Mouse (Mus musculus) right cerebral cortex, postnatal 36 days (tissue): ENCODE measurements at regions not wholly inside any gene's neighbourhood (a gene's known extent, or its start where the extent isn't known, plus 50 kb on each side); places are given as distances from the start of the nearest gene placed in this dataset.

Experiments used
- DNase-seq, 2 experiments: peaks; one replicate each; pipeline ENCODE4 v3.0.0; 2022; ENCODE audit warnings: low spot score in 2 of 2, mixed read lengths in 1 of 2

GRCm38 (mm10) chr14:48754080-48754720, 80.6 kb upstream of the Otx2 start:
- no peak for DNase-seq

- DNase-seq: no peak
Observed at GRCm38 (mm10) chr14:48753517-48754079, 80.0 kb upstream of the Otx2 start.

GRCm38 (mm10) chr14:48753084-48753483, 79.5 kb upstream of the Otx2 start:
- no peak for DNase-seq

DNA sequence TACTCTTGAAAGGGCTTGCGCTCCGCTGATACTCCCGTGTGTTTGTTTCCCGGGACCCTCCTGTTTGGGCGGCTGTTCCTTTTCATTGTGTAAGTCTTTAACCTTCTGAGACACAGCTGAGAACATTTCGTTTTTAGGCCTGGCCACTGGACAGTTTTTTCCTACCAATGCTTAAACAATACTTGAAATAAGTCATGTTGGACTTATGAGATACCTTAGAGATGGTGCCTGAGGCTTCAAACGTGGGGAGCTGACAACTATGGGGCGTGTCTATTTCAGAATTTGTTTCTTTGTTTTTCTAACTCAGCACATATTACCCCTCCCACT, 78.9 kb upstream of the Otx2 start:
- DNase-seq: no peak

GRCm38 (mm10) chr14:48751751-48752578, 78.3 kb upstream of the Otx2 start:
- DNase-seq: no peak

DNA sequence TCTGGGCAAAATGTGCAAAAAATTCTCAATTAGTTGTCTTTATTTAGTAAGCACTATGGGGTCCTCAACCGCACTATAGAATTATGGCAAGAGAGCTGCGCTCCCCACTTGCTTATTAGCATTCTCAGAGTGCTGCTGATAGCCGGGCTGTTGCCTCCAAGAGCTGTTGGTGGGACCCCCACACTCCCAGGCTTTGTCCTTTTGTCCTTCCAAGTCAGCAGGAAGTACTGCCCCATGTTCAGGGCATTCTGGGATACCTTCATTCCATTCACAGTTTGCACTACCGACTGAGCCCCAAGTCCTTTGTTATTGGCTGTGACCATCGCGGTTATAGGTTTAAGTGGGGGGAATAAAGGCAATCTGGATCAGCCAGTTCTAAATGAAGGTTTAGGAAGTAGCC, 77.4 kb upstream of the Otx2 start:
- DNase-seq: no peak

DNA sequence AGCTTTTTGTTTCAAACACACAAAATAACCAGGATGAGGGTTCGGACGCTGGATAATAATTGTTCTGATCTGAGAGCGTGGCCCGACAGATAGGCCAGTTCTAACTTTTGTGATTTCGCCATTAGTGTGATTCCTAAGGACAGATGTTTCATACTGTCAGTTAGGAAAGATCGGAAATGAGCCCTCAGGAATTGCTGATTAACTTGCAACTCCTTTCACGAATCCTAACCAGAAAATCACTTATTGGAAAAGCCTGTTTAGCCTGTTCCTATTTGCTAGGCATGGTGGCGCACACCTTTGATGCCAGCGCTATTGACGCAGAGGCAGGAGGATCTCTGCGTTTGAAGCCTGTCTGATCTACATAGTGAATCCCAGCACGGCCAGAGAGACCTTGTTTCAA, 75.4 kb upstream of the Otx2 start:
- DNase-seq: no peak

GRCm38 (mm10) chr14:48747936-48748335, 74.3 kb upstream of the Otx2 start:
- DNase-seq: no peak

GRCm38 (mm10) chr14:48740942-48741602, 67.5 kb upstream of the Otx2 start:
- DNase-seq: no peak

DNA sequence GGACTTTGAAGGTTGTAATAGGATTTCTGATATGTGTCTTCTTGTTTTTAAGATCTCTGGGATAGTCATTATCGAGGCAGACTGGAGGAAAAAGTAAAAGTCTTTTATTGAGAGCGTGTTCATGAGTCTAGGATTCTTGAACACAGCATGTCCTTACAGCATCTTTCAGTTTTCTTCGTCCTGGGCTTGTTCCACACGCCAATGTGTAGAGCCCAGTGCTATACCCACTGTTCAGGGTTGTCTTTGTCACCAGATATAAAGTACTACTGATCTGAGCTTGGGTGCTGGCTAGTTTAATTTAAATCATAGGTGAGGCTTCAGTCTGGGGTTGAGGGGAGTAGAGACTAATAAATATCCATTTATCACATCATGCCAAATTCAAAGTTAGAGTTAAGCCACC, 65.5 kb upstream of the Otx2 start:
- DNase-seq: no peak

DNA sequence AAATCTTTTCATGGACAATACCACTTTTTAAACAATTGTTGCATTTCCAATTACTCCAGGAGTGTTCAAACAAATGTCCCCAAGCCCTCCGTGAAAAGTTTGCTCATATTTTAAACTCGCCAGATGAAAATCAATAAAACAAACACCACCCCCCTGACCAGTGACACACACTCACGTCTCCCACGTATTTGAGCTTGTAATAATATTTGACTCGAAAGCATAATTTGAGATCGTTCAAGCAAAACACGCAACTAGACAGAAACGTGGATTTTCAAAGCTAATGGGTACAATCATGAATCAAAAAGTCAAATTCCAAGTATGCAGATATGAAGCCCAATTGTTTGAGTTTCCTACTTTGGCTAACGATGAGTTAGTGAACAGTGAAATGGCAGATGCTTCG, 65.0 kb upstream of the Otx2 start:
- no peak for DNase-seq

DNA sequence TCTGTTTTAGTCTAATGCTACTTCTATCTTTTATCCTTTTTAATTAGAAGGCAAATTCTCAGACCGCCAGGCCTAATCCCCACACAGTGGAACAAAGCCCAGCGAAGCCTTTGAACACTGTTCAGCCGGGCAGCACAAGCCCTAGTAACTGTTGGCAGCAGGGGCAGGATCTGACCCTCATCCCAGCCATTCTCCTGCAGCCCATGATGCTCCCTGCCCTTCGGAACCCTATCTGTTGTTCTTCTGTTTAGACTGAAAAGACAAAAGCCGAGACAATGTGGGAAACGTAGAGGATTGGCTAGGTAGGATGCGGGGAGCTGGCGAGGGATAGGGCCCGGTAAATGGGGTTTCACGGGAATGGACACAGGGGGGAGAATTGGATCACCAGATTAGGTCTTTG, 64.6 kb upstream of the Otx2 start:
- DNase-seq: no peak

- DNase-seq: no peak
Observed at GRCm38 (mm10) chr14:48736969-48737860, 63.6 kb upstream of the Otx2 start.

DNA sequence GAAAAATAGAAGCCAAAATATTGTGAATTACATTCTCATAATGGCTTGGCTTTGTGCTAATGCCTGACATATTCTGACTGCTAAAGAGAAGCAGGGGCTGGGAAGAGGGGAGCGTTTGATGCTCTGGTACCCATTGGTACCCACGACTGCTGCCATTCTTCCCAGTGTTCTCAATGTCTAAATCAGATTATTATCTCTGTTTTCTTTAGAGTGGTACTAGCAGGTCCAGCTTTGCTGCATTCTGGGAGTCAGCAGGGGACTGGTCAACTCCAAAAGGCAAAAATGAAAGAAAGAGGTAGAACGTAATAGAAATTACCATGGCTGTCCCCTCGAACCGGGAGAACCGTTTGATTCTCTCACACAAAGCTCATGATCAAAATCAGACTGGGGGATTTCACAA, 62.6 kb upstream of the Otx2 start:
- DNase-seq: no peak

DNA sequence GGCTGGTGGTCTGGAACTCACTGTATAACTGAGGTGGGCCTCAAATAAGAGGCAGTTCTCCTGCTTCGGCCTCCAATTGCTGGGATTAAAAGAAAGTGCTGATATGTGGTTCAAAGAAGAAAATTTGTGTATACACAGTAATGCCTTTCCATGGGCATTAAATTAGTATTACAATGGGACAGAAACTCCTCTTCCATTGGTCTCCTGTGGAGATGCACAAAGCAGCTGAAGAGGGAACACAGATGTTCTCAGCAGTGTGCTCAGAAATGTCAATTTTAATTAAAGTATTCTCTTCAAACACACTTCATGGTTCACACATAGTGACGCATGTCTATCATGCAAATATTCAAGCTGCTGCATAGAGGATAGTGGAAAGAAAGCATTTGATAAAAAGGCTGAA, 56.4 kb upstream of the Otx2 start:
- no peak for DNase-seq
